8 mouse cellular contexts compared by ENCODE assay signal in genomic region chr14:27066171-27066929, GRCm38 (mm10). TPM values are rescaled to one million over a fixed set of nuclear protein-coding genes. Genes with fewer than 3 reads are reported as not detected.
DNase-seq lines count a peak whose midpoint lies in the region; ATAC-seq lines count a peak whose summit lies in the region.

No protein-coding gene starts in this region.

- peak; percentile 92 for DNase-seq in R1 (ENCODE audit: low read depth, low spot score)
- DNase-seq in embryonic facial prominence, embryonic 14.5 days (ENCODE audit: low spot score) = peak; percentile 81
- peak; percentile 26 for DNase-seq in lung, postnatal 25 days (ENCODE audit: low spot score)
- no peak for DNase-seq in frontal cortex, postnatal 36 days (ENCODE audit: low spot score in 2 of 2)
- DNase-seq in cerebellum, postnatal 36 days = no peak
- no peak for DNase-seq in urinary bladder, postnatal 4 days (ENCODE audit: low spot score in 2 of 2)

- no peaks in the 10 kb centered on the region for H3K27me3 ChIP-seq in embryonic facial prominence, embryonic 14.5 days (replicated peaks; ENCODE audit: control insufficient read depth, insufficient read depth, low read length)

- no peaks in the 10 kb centered on the region for H3K36me3 ChIP-seq in embryonic facial prominence, embryonic 14.5 days (ENCODE audit: control insufficient read depth, insufficient read depth, low read length)

- no peak overlapping the region for H3K4me3 ChIP-seq in embryonic facial prominence, embryonic 14.5 days (ENCODE audit: low read depth, low read length)

- H3K4me2 ChIP-seq in embryonic facial prominence, embryonic 14.5 days (ENCODE audit: low read depth, low read length) = peak overlapping the region; percentile 6; the same call in 1 of the 2 replicates

- 17% methylated on average over 9 of the region's 9 CpGs for WGBS in embryonic facial prominence, embryonic 14.5 days

- H3K27ac ChIP-seq in embryonic facial prominence, embryonic 14.5 days (replicated peaks; ENCODE audit: low read depth, low read length) = peak overlapping the region; percentile 78

- peaks cover 57% of the 10 kb centered on the region for H3K4me1 ChIP-seq in embryonic facial prominence, embryonic 14.5 days (ENCODE audit: control insufficient read depth, insufficient read depth, low read length)

- 0 out of 2 replicates have a peak overlapping the region, but pooled peaks have one; percentile 27 for H3K9ac ChIP-seq in embryonic facial prominence, embryonic 14.5 days (ENCODE audit: low read depth, low read length)

- ATAC-seq in embryonic facial prominence, embryonic 14.5 days (ENCODE audit: low read depth) = peak; percentile 64; the same call in 1 of the 2 replicates
- ATAC-seq in hematopoietic stem cell, adult 5-6 weeks (replicated peaks in 1 of 2; ENCODE audit: insufficient read depth in 1 of 2, low FRiP score in 2 of 2, low TSS enrichment in 1 of 2, low read depth in 1 of 2, poor library complexity in 2 of 2, severe bottlenecking in 2 of 2) = peak; percentile 45 to 59; a peak in 3 of 4 replicates
- ATAC-seq in frontal cortex, adult (ENCODE audit: low TSS enrichment) = no peak

- H3K9me3 ChIP-seq in embryonic facial prominence, embryonic 14.5 days (ENCODE audit: control insufficient read depth, low read length) = no peaks in the 10 kb centered on the region

RNA-seq across cellular contexts. Expression of gene Il17rd, which starts 27.6 kb away (rescaled TPM):
- polyA plus RNA-seq in embryonic facial prominence, embryonic 14.5 days (2014; fragmentation: Nextera tagmentation; extraction: Ambion mirVana) = 4.9 and 5.7 TPM in 2 replicates
- 0.13 TPM in 1 of 2 replicates, not detected in the other for total RNA-seq in hematopoietic stem cell, adult 5-6 weeks (2017)

RNA-seq across cellular contexts. Expression of gene Arhgef3, which starts 48.3 kb away (rescaled TPM):
- polyA plus RNA-seq in embryonic facial prominence, embryonic 14.5 days (2014; fragmentation: Nextera tagmentation; extraction: Ambion mirVana) = 14.4 and 15.3 TPM in 2 replicates
- total RNA-seq in hematopoietic stem cell, adult 5-6 weeks (2017) = 43.4 and 71.1 TPM in 2 replicates

Comparison
In these comparisons a context has a peak if more than half of its experiments do, and no peak if none do; other contexts are left out.
1. DNase-seq: peak in R1 (single experiment), embryonic facial prominence, embryonic 14.5 days (single experiment) and lung, postnatal 25 days (single experiment); none in frontal cortex, postnatal 36 days (0 of 2), cerebellum, postnatal 36 days (0 of 2) and urinary bladder, postnatal 4 days (0 of 2).